Mouse (Mus musculus): ENCODE measurements at regions not wholly inside any gene's neighbourhood (a gene's known extent, or its start where the extent isn't known, plus 50 kb on each side); places are given as distances from the start of the nearest gene placed in this dataset.
"Not testable (repeated sequence)": the region's sequence is repeated elsewhere in the genome, so short reads cannot be mapped to it uniquely, and the experiment has no call there.

- POLR2A ChIA-PET, CTCF ChIA-PET: not testable (repeated sequence)
Observed at GRCm38 (mm10) chr19:3158149-3158548, 124.6 kb upstream of the Mrpl21 start.

GRCm38 (mm10) chr19:3159346-3159745 lies 123.4 kb upstream of the Mrpl21 start:
- POLR2A ChIA-PET: no interaction called here
- CTCF ChIA-PET: no interaction called here

- CTCF ChIA-PET: no interaction called here
Observed at GRCm38 (mm10) chr19:3167683-3168082, 115.0 kb upstream of the Mrpl21 start.

GRCm38 (mm10) chr19:3182625-3183024 lies 100.1 kb upstream of the Mrpl21 start:
- POLR2A ChIA-PET: no interaction called here
- CTCF ChIA-PET: no interaction called here

More at GRCm38 (mm10) chr19:3167683-3168082, 115.0 kb upstream of the Mrpl21 start:
- POLR2A ChIA-PET: no interaction called here

- CTCF ChIA-PET: no interaction called here
- POLR2A ChIA-PET: no interaction called here
Observed at GRCm38 (mm10) chr19:3192644-3193043, 90.1 kb upstream of the Mrpl21 start.

GRCm38 (mm10) chr19:3204504-3204903 lies 78.2 kb upstream of the Mrpl21 start:
- CTCF ChIA-PET, POLR2A ChIA-PET: not testable (repeated sequence)

- CTCF ChIA-PET: interaction anchor here in 2 of 4 experiments (0.5 to 0.7 kb wide), 3 partner anchors 19 to 217 kb away, joined by 3 to 4 read pairs (median 3); no protein-coding TSS in a partner anchor
- POLR2A ChIA-PET: interaction anchor here in 2 of 4 experiments (0.6 to 1.0 kb wide), 2 partner anchors 149 to 246 kb away, joined by 3 read pairs; no protein-coding TSS in a partner anchor
Observed at GRCm38 (mm10) chr19:3205406-3205805, 77.3 kb upstream of the Mrpl21 start.

- CTCF ChIA-PET: interaction anchor here (0.6 to 1.1 kb wide), 14 partner anchors 10 to 1418 kb away, joined by 3 to 10 read pairs (median 4); no protein-coding TSS in a partner anchor
- POLR2A ChIA-PET: interaction anchor here in 2 of 4 experiments (0.6 to 0.7 kb wide), 2 partner anchors 21 to 123 kb away, joined by 3 to 4 read pairs; no protein-coding TSS in a partner anchor
Observed at GRCm38 (mm10) chr19:3208283-3208682, 74.4 kb upstream of the Mrpl21 start.

Data from embryonic stem cell, embryonic (primary cell).